Mouse (Mus musculus) brain, embryonic 14.5 days (tissue): ENCODE measurements around the gene A730015C16Rik.

ENCODE experiments used
- CTCF ChIP-seq: fragments of 200-500 bp; IDR thresholded peaks from 2 replicates; pipeline ENCODE4 v1.5.1; 2012; ENCODE audit warnings: inconsistent platforms, mild to moderate bottlenecking, moderate library complexity, borderline replicate concordance; ENCODE audit not compliant: insufficient read depth, insufficient read length; ENCODE audit errors: extremely low read depth
- POLR2A ChIP-seq: fragments of 200-500 bp; IDR thresholded peaks from 2 replicates; pipeline ENCODE4 v1.6.1; 2012; ENCODE audit warnings: mild to moderate bottlenecking, inconsistent platforms, borderline replicate concordance; ENCODE audit not compliant: poor library complexity, insufficient read depth, insufficient read length, severe bottlenecking; ENCODE audit errors: extremely low read depth

DNA sequence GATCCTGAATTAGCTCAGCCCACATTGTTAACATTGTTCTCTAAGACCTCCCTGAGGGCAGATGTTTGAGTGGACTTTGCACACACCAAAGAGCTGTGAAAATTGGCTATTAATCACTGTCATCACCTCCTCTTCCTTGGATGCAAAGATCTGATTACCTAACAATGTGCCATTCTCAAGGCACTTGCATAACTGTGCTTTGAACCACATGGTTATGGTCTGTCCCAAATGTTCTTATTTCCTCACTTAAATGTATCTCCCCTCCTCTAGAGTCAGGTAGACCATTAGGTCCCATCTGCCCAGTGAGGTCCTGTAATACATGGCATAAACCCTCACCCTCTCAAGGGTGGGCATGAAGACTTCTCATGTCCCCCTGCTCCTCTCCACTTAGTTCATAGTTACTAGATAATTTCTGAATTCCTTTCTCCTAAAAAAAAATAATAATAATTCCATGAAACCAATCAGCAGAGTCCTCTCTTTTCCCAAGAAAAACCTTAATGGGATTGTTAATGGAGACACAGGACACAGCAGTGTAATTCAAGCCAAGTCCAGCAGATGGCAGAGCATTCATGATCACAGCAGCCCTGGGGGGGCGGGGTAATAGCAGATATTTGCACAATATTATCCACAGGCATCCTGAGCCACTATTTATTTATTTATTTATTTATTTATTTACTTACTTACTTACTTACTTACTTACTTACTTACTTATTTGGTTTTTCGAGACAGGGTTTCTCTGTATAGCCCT is 50.2 kb downstream of the A730015C16Rik start:
- TF ChIP-seq CTCF (peak; percentile 71; the same call in 1 of the 2 replicates), POLR2A (no peak)
